Mouse (Mus musculus): Measurements from ENCODE around the gene Zscan4-ps1. TPM values are rescaled to one million over a fixed set of nuclear protein-coding genes. Genes with fewer than 3 reads are reported as not detected.
"Not testable (repeated sequence)": the region's sequence is repeated elsewhere in the genome, so short reads cannot be mapped to it uniquely, and the experiment has no call there.

The Zscan4-ps1 gene
- not detected in 2 replicates for polyA plus RNA-seq (2016; fragmentation: Nextera tagmentation; extraction: Ambion mirVana)

DNA sequence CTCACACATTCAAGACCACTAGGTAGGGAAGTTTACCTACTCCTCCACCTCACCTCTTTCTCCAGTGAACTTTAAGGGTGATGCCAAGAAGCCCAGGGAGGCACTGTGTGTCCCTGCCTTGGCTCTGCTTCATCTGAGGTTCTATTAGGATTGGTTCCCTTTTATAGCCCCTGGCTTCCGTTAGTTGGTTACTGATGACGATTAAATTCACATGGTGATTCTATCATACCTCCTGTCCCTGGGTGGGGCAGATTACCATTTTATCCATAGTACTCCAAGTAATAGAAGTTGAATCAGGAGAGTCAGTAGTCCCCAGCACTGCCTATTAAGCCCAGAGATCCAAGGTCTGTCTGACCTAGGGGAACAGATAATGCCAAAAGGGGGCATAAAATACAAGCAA is at the start of gene Zscan4-ps1:
Gene Zscan4-ps1, minus strand, starts transcription at position 101 of the 400 bp plus-strand sequence.
- H3K36me3 ChIP-seq (replicated peaks); H3K4me3 ChIP-seq; H3K4me1 ChIP-seq; DNase-seq (ENCODE audit: extremely low spot score, low spot score); H3K27me3 ChIP-seq (ENCODE audit: poor library complexity, severe bottlenecking); H3K27ac ChIP-seq: not testable (repeated sequence)
- 93% methylated on average over 2 of the region's 2 CpGs for WGBS
- peaks cover 28% of the 10 kb centered on the region for H3K9me3 ChIP-seq

Other genes with a start within 250 kb of the Zscan4-ps1 start
- gene Zscan4b, start 164.6 kb downstream of the Zscan4-ps1 start, polyA plus RNA-seq (2016; fragmentation: Nextera tagmentation; extraction: Ambion mirVana) = not detected in 2 replicates
- gene Zscan4c, start 63.9 kb downstream of the Zscan4-ps1 start, polyA plus RNA-seq (2016; fragmentation: Nextera tagmentation; extraction: Ambion mirVana) = not detected in 2 replicates
- not detected in 2 replicates for gene Zscan4d, start 96.5 kb upstream of the Zscan4-ps1 start, polyA plus RNA-seq (2016; fragmentation: Nextera tagmentation; extraction: Ambion mirVana)
- not detected in 2 replicates for gene Zscan4e, start 241.0 kb upstream of the Zscan4-ps1 start, polyA plus RNA-seq (2016; fragmentation: Nextera tagmentation; extraction: Ambion mirVana)